Mouse (Mus musculus) spleen, postnatal 36 days (tissue): ENCODE data around the gene Lipc.
"Not testable (repeated sequence)": the region's sequence is repeated elsewhere in the genome, so short reads cannot be mapped to it uniquely, and the experiment has no call there.

Source experiments
- DNase-seq, 2 experiments: peaks; one replicate each; pipeline ENCODE4 v3.0.0; 2022; ENCODE audit warnings: low spot score in 2 of 2, mixed read lengths in 1 of 2

Gene Lipc

DNA sequence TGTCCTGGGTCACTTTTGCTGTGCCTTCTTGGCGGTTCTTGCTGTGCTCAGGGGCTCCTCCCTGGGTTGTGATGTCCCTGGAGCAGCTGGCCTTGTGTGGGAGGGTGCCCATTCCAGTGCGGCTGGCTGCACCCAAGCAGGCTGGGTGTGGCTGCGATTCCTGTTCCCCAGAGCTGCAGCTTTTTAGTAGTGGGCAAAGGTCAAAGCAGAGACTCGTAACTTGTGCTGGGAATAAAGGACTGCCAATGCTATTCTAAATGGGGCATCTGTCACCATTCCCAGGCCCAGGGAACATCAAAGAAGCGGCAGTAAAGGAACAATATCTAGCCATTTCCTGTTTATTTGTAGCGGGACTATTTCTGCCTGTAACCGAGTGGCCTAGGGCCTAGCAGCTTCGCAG lies 88.7 kb downstream of the Lipc start:
- peak; percentile 19 to 25 for DNase-seq

DNA sequence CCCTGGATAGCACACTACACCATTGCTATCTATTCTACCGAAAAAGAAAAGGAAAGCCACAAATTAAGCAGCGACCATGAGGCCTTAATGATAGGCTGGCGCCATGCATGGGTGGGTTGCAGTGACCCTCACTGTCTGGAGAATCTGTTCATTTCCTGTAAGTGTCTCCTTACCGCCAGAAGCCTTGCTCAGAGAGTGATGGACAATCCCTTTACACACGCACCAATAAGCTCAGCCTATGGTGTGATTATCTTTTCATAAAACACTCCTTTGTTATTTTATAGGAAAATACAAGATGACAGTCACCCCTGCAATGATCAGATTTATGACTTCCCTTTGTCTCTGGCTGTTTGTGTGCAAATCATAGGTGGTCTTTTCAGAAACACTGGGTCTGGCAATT lies 92.8 kb downstream of the Lipc start:
- DNase-seq, result no peak

DNA sequence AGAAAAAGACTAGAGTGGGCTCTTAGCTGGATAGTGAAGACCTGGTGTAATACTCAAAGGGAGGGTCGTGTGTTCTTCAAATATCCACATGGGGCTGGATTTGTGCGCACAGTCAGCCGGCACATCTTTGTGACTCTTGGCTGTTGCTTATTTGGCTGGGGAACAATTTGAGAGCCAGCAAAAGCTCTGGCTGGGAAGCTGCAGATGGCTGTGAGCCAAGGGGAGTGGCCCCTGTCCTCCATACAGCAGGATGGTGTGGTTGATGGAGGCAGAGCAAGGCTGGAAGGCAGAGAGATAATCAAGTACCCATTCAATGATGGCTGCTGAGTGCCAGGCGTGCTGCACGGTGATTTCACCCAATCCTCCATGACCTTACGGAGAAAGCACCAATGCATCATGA lies 96.2 kb downstream of the Lipc start:
- peak in 1 of 2 experiments; percentile 42 for DNase-seq

DNA sequence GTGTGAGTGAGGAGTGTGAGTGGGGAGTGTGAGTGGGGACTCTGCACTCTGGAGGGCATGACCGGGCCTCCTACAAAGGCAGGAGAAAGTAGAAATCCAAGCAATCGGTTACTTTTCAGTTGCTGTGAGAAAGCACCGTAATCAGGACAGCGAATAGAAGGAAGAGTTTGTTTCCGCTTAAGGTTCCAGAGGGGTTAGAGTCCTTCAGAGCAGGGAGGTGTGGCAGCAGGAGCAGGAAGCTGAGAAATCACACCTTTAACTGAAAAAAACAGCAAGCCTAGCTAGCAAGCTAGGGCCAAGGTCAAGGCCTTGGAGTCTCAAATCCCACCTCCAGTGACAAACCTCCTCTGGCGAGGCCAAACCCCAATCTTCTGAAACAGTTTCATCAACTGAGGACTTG lies 97.1 kb downstream of the Lipc start:
- DNase-seq, result no peak

DNA sequence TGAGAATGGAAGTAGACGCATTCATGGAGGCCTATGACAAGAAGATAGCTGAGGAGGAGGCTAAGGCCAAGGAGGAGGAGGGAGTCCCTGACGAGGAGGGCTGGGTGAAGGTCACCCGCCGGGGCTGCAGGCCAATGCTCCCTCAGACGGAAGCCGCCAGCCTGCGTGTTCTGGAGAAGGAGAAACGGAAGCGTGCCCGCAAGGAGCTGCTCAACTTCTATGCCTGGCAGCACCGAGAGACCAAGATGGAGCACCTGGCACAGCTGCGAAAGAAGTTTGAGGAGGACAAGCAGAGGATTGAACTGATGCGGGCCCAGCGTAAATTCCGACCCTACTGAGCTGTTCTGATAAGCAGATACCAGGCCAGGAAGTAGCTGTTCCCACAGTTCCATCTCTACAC lies 98.9 kb downstream of the Lipc start:
- DNase-seq, result not testable (repeated sequence)

DNA sequence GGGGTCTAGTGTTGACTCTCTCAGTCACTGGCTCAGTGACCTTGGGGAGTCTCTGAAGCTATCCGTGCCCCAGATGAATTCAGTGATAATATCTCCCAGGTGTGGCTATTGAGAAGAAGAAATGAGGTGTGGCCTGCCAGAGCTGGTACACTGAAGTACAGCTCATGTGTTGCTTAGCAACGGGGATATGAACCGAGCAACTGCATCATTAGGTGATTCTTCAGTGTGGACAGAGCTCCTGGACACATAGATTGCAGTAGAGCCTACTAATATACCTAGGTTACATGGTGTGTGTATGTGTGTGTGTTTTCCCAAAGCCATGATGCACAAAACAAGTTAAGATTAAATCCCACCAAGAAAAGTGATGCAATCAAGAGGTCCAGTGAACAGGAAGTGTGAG lies 100.5 kb downstream of the Lipc start:
- no peak for DNase-seq

DNA sequence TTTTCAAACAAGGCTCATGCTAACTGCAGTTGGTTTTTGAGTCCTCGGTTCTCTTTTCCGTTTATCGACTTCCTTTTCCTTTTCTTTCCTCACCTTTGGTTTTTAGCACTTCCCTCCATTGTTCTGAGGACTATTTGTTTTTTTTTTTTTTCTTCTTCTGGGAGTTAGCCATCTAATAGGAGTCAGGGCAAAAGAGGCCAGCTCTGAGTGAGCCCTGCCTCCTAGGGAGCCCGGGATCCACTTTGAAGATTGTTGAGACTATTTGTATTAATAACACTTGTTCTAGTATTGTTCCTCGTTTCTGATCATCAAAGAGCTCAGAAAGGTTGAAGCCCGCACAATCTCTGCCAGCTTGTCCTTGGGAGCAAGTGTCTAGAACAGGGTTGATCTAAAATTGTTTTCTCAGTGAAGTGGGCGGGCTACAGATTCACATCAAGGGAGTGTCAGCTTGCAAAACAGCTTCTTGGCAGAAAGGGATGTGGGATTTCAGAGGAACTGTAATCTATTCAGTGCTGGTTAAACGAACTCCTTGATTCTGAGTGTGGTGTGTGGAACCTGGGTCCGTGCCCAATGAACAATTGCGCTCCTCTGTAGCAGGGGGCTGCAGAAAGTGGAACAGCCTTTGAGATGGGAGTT lies 103.8 kb downstream of the Lipc start:
- peak in 1 of 2 experiments; percentile 44 for DNase-seq

DNA sequence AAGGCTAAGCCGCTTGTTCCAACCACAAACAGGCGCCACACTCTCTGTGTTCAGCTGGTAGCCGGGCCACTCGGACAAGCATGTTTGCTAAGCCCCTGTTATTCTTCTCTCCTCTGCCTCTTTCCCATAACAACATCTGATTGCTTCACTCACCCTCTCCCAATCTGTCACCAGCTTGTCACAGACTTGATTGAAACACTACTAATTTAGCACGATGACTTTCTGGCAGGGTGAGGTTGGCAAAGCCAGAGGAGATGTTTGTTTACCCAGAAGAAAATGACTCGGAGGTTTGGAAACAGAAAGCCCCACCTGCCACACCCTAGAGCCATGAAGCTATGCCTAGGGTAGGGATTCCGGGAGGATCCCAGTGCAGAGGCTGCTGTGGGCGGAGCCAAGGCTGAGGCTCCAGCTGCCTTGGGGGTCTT lies 104.4 kb downstream of the Lipc start:
- DNase-seq, result peak; percentile 20 to 47

DNA sequence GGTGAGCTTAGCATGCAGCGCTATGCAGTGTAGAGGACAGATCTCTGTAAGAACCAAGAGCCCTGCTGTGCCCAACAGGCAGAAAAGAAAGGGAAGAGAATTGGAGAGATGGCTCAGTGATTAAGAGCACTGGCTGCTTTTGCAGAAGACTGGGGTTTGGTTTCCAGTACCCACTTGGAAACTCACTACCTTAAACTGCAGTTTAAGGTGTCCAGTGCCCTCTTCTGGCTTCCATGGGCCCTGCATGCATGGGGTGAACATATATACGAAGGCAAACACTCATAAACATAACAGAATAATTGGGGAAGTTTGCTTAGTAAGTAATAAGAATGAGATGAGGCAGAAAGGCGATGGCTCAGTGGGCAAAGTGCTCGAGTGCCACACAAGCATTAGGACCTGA lies 108.8 kb downstream of the Lipc start:
- no peak for DNase-seq

DNA sequence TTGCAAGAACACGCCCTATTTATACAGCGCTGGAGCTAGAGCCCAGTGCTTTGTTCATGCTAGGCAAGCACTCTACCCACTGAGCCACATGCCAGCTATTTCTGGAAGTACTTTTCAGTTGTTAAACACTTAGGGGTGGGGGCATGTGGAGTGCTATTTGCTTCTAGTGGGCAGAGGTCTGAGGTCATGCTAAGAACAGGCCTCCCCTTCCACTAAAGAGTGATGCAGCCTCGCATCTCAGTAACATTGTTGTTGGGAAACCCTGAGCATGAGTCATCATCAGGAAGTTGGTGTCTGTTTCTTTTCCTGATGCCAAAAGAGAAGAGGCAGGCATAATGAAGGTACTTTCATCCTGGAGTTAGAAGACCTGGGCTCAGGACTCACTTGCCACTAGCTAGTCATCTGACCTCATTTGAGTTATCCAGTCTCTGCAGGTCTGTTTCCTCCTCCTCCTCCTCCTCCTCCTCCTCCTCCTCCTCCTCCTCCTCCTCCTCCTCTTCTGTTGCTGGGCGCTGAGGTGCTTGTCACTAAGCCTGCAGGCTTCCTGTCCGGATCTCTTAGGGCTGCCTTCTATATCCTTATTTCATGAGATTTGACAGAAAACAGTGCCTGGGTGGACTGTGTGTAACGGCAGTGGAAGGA lies 109.6 kb downstream of the Lipc start:
- DNase-seq, result no peak

DNA sequence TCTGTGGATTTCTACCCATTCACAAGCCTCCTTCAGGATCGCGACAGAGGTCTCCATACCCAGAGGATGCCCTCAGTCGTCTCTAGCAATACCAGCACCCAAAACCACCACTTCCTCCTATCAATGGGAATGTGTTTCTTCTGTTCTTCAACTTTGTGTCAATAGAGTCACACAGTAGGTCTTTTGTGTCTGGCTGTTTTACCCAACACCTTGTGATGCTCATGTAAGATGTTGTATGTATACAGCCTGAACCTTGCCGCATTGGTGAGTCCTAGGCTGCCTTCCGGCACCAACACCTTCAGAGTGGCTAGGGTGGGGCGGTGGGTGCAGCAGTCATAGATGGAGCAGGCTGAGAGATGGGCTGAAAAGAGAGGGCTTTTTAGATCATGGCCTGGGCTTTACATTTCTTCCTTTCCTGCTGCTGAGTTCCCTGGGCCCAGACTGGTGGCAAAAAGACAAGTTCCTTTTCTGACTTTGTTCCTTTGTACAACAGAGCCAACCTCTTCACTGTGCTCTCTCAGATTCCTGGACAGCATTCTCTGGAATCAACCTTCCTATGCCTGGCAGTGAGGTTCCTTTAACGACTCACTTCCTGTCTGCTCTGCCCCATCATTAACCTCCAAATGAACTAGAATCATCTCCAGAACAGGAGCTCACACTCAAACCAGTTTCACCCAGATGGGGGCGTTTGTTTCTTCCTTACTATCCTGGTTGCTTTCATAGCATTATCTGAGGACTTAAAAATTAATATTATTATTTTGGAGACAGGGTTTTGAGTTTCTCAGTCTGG lies 110.4 kb downstream of the Lipc start:
- no peak for DNase-seq

DNA sequence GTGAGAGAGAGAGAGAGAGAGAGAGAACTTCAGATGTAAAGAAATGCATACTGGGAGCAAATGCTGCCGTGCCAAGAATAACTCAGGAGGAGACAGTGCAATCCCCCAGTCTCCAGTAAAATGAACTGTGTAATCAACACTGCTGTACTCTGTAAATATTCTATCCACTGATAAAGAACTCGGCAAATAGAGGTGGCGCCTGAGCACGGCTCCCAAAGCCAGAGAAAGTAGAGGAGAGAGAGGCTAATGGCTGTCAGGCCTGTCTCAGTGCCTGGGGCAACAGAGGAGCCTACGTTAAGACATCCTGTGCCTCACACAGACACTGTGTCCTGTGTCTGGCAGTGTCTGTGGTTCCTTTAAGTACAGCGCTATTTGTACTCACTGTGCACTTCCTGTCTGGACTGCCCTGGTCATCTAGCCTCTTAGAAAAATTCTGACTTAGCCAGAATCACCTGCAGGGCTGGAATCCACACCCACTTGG lies 111.1 kb downstream of the Lipc start:
- DNase-seq, result no peak

DNA sequence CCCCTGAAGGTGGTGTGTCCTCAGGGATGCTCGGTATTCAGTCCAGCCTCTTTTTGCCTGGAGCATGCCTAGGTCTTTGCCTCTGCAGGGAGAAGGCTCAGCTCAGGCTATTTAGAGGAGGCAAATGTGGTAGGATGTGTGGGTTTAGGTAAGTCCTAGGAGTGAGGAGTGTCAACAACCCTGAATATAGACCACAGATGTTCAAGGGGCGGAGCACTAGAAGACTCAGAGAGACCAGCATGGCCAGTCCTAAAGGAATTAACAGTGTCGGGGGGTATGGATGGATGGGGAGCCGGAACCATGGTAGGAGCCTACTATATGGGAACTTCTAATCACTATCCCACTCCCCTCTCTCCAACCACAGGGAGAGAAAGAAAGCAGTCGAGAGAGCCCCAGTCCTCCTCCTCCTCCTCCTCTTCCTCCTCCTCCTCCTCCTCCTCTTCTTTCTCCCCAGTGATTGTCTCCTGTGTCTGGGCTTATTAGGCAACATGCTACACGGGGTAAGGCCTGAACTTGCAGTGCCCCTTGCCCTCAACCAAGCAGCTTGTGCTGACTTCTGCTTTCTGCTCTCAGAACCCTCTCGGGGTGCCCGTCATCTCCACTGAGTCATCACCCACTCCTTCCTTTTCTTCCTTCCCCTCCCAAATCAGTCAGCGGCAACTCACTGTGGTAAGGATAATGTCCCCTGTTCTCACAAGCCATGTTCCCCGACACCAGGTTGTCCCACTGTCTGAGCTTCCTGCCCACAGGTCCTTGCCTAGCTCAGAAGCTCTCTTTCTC lies 113.7 kb downstream of the Lipc start:
- DNase-seq, result peak; percentile 72 to 77

DNA sequence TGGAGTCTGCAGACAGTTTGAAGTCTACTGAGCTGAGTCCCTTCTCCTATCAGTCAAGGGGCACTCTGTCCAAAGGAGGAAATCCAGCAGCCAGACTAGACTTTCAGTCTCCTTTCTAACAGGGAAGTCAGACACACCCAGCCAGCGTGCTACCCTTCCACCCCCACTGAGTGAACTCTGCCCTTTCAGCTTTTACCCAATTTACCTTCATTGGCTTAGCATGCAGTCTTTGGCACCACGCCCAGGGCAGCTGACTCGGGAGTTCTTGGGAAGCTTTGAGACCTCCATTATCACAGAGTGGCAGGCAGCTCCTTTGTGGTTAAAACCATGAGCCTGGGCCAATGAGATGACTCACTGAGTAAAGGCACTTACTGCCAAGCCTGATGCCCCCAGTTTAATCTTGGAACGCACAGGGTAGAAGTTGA lies 117.3 kb downstream of the Lipc start:
- DNase-seq, result peak; percentile 81 to 95

DNA sequence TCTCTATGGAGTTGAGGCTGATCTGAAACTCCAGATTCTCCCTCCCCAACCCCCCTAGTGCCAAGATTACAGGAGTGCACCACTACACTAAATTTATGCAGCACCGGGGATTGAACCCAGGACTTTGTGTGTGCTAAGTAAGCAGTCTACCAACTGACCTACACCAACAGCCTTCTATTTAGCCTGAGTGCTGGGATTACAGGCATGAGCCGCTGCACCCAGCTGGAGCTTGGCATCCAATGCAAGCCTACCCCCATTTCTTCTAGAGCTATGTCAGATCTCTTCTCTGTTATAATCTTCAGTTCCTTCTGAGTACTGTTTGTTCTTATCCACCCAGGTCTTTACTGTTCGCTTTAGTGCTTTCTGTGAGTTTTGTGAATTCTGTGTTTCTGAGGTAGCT lies 117.8 kb downstream of the Lipc start:
- no peak for DNase-seq

DNA sequence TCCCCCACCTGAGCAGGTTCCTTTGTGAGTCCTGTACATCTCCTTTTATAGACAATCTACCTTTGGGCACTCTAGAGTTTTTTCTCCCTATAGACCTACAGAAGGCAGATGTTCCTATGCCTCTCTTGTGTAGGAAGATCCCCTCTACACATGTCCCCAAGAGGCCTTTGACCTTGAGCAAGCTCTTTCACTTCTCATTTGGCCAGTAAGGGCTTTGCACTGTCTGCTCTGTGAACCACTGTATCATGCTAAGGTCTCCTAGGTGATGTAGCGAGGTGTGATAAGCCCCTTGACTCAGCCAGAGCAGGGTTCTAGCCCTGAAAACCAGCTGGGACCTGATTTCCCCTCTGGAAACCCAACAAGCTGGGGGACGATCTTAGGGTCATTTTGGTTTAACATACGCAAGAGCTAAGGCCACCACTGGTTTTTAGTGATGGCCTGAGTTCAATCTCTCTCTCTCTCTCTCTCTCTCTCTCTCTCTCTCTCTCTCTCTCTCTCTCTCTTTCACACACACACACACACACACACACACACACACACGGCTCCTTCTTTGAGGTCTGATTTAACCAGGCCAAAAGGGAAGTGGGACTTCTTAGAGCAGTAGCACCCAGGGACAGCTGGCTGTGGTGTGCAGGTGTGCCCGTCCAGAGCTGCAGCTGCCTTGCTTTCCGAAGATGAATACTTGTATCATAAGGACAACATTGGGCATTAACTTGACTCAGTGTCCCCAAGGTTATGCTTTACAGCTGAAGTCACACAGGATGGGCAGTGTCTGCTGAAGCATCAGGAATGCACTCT lies 118.7 kb downstream of the Lipc start:
- DNase-seq, result peak; percentile 69 to 70

DNA sequence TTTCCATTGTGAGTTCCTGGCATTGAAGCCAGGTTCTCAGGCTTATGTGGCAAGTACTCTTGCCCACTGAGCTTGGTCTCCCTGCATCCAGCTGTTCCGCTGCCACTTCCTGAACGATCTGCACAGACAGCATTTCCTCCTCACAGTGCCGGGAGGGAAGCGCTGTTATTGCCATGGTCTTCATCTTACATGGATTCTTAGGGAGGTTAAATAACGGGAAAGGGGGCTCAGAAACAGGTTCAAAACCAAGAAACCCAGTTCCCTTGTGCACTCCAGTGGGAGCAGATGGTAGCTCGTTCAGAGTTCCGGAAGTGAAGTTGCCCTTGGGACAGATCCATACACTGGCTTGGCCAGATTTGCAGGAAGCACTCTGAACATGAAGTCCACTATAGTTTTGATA lies 119.8 kb downstream of the Lipc start:
- DNase-seq, result no peak

DNA sequence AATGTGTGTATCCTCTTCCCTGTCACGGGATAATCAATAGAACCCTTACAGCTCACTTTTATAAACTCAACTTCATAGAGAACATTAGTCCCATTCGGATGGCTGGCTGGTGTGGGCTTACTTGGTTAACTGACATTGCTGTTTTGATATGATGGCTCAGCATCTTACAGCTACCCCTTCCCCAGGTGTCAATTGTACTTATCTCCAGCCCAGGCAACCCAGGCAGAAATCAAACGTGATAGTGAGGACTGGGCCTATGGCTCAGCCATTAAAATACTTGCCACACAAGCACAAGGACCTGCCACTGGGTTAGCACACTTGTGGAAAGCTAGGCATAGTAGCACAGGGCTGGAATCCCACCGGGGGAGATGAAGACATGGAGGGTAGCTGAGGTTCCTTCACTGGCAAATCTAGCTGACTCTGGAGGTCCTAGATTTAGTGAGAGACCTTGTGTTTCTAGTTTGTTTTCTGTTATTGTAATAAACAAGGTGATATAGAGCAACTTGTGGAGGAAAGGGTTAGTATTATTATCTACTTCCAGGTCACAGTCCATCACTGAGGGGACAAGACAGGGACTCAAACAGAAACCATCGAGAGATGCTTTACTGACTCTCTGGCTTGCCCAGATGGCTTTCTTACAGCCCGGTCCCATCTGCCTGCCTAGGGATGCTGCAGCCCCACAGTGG lies 121.0 kb downstream of the Lipc start:
- no peak for DNase-seq

DNA sequence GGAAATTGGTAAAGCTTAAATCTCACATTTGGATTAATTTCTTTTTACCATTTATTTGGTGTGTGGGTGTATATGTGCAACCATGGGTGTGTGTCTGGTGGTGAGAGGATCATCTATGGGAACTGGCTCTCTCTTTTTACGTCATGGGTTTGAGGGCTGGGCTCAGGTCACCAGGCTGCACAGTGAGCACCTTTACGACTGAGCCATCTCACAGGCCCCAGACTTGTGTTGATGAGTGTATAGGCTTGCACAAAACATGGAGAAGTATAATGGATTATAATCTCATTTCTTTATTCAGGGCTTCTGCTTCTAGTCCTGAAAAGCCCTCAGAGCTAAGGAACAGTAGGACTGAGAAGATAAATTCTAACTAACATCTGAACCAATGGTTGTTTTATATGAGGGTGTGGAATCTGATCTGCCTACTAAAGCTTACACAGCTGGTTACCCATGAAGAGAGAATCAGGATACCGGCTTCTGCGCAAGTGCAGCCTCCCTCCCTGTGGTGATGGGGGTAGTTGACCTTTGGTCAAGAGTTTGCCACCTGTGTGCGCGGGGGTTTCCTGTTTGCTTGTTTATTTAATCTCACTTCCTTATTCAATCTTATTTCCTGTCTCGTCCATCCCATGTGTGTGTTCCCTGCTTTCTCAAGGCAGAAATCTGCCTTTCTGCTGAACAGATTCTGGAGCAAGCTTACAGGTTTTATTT lies 122.1 kb downstream of the Lipc start:
- peak; percentile 33 to 46 for DNase-seq

DNA sequence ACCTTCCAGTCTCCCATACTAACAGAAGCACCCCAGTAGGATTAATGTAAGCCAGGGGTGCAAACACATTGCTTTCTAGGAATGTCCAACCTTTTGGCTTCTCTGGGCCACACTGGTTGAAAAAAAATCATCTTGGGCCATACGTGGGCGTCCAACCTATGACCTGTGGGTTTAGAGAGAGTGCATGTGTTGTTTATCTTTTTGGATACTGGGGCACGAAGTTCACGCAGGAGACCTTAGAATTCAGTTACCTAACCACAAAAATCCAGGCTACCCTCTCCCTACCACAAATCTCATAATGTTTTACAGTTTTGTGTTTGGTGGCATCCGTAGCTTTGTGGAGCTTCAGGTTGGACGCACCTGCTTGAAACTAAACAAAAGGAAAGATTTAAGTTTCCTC lies 124.1 kb downstream of the Lipc start:
- no peak for DNase-seq
